18 mouse cellular contexts compared by ENCODE assay signal in genomic region chr4:55058901-55059300, GRCm38 (mm10).
"Had no signal": no experiment of that assay in that cellular context is flagged by ENCODE, and none has a peak within 500 bp of the region (broad histone marks: within the 10 kb centered on the region; RNA-seq: fewer than 3 reads in every experiment).

No protein-coding gene starts in this region.

- H3K27ac ChIP-seq: kidney, postnatal 0 days; limb, embryonic 13.5 days; liver, embryonic 14.5 days; midbrain, embryonic 12.5 days; neural tube, embryonic 12.5 days had no signal

- H3K4me2 ChIP-seq: limb, embryonic 13.5 days; midbrain, embryonic 12.5 days; neural tube, embryonic 12.5 days had no signal

- H3K9me3 ChIP-seq: limb, embryonic 13.5 days; midbrain, embryonic 12.5 days; neural tube, embryonic 12.5 days had no signal

- H3K9ac ChIP-seq: limb, embryonic 13.5 days; liver, embryonic 14.5 days; midbrain, embryonic 12.5 days; neural tube, embryonic 12.5 days had no signal

- H3K4me1 ChIP-seq: limb, embryonic 13.5 days; midbrain, embryonic 12.5 days; neural tube, embryonic 12.5 days had no signal

- H3K4me3 ChIP-seq: limb, embryonic 13.5 days; midbrain, embryonic 12.5 days; myocyte; neural tube, embryonic 12.5 days had no signal

- DNase-seq: kidney, adult 11 months; kidney, adult 9 months; kidney, postnatal 36 days; layer of hippocampus, adult 9-11 months; layer of hippocampus, postnatal 36 days; left cerebral cortex, postnatal 4 days; lung, adult 18-20 months; retina, postnatal 1 day; right cerebral cortex, postnatal 4 days; spleen, adult 18-20 months; thymus, adult 2 months; thymus, postnatal 25 days had no signal

- H3K27me3 ChIP-seq: limb, embryonic 13.5 days; midbrain, embryonic 12.5 days; neural tube, embryonic 12.5 days had no signal
